Mouse (Mus musculus): Measurements from ENCODE around the gene Olfr1388. TPM values are rescaled to one million over a fixed set of nuclear protein-coding genes. Genes with fewer than 3 reads are reported as not detected.

Gene Olfr1388
- not detected in 2 replicates for polyA plus RNA-seq (2012)

GRCm38 (mm10) chr11:49436411-49436810, at the start of gene Olfr1388:
TSS of gene Olfr1388 (plus strand) at chr11:49436624.

GRCm38 (mm10) chr11:49422767-49423166, 13.7 kb upstream of the Olfr1388 start, which contains the start of gene Olfr1389:
TSS of gene Olfr1389 (plus strand) at chr11:49423067.

GRCm38 (mm10) chr11:49455043-49455442, 18.6 kb downstream of the Olfr1388 start, which contains the start of gene Olfr1387:
TSS of gene Olfr1387 (plus strand) at chr11:49455343.

GRCm38 (mm10) chr11:49464746-49465145, 28.3 kb downstream of the Olfr1388 start, which contains the start of gene Olfr1386:
TSS of gene Olfr1386 (plus strand) at chr11:49465046.

DNA sequence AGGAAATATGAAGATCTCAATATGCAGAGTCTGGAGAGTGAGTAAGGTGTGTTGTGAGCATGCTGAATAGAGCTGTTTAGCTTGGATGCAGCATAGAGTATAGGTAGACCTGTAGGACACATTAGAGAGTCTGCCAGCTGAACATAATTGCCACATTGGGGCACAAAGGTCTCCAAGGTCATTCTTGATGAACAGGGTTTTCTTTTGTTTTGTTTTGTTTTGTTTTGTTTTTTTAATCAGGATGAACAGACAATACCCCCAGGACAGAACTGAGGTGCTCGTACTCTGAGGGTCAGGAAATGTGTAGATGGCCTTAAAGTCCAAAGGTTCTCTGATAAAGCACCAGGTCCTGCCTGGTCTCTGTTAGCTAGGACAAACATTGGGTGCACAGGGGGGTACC, 52.3 kb downstream of the Olfr1388 start, which contains the start of gene Olfr1385:
Gene Olfr1385, plus strand, starts transcription at position 301 of the 400 bp plus-strand sequence.

Other genes starting within 250 kb of the Olfr1388 start
- gene Btnl9, start 249.5 kb upstream of the Olfr1388 start, polyA plus RNA-seq (2012): 2.5 and 3.4 TPM in 2 replicates
- 6.1 and 8.1 TPM in 2 replicates for gene Zfp62, start 233.3 kb upstream of the Olfr1388 start, polyA plus RNA-seq (2012)
- 80.0 and 139 TPM in 2 replicates for gene Mgat1, start 192.4 kb upstream of the Olfr1388 start, polyA plus RNA-seq (2012)
- not detected in 2 replicates for gene Olfr1393, start 158.3 kb upstream of the Olfr1388 start, polyA plus RNA-seq (2012)
- gene Olfr1392, start 151.3 kb upstream of the Olfr1388 start, polyA plus RNA-seq (2012): not detected in 2 replicates
- not detected in 2 replicates for gene Olfr10, start 131.9 kb upstream of the Olfr1388 start, polyA plus RNA-seq (2012)
- gene Olfr1391, start 113.9 kb upstream of the Olfr1388 start, polyA plus RNA-seq (2012): 0.10 TPM in 1 of 2 replicates, not detected in the other
- gene Olfr1390, start 101.4 kb upstream of the Olfr1388 start, polyA plus RNA-seq (2012): not detected in 2 replicates
- not detected in 2 replicates for gene Olfr1389, start 13.6 kb upstream of the Olfr1388 start, polyA plus RNA-seq (2012)
- gene Olfr1387, start 18.7 kb downstream of the Olfr1388 start, polyA plus RNA-seq (2012): not detected in 2 replicates
- gene Olfr1386, start 28.4 kb downstream of the Olfr1388 start, polyA plus RNA-seq (2012): not detected in 2 replicates
- gene Olfr1385, start 52.4 kb downstream of the Olfr1388 start, polyA plus RNA-seq (2012): 0.03 TPM in 1 of 2 replicates, not detected in the other
- not detected in 2 replicates for gene Olfr1384, start 70.1 kb downstream of the Olfr1388 start, polyA plus RNA-seq (2012)
- gene Olfr1383, start 83.0 kb downstream of the Olfr1388 start, polyA plus RNA-seq (2012): not detected in 2 replicates
- not detected in 2 replicates for gene Olfr1382, start 91.6 kb downstream of the Olfr1388 start, polyA plus RNA-seq (2012)
- gene Olfr1381, start 106.8 kb downstream of the Olfr1388 start, polyA plus RNA-seq (2012): not detected in 2 replicates
- not detected in 2 replicates for gene Olfr1380, start 120.3 kb downstream of the Olfr1388 start, polyA plus RNA-seq (2012)
- gene Flt4, start 172.6 kb downstream of the Olfr1388 start, polyA plus RNA-seq (2012): 0.21 and 0.26 TPM in 2 replicates
- 0.26 TPM in 1 of 2 replicates, not detected in the other for gene Scgb3a1, start 227.0 kb downstream of the Olfr1388 start, polyA plus RNA-seq (2012)